Mouse (Mus musculus): ENCODE measurements around the gene Olfr961. TPM values are rescaled to one million over a fixed set of nuclear protein-coding genes. Genes with fewer than 3 reads are reported as not detected.

The Olfr961 gene
- total RNA-seq (2023), result not detected

DNA sequence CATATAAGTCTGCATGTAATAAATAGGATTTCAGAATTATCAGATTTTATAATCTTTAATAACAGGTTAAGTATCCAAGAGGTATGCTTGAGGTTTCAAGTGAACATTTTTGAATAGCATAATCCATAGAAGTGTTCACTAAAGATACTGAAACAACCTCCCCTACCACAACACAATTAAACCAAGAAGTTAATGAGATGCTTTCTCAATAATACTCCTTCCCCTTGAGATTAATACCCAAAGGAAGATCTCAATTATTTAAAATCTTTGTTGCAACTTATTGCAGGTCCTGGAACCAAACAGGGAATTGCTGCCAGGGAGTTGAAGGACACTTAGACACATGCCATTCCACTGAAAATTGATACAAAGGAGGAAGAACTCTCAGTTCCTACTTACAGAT lies at the start of gene Olfr961:
TSS of gene Olfr961 (plus strand) at position 301 of the 400 bp plus-strand sequence.

GRCm38 (mm10) chr9:39603999-39604453 lies 40.9 kb upstream of the Olfr961 start, which contains the start of gene AW551984:
Gene AW551984 (minus strand): TSS chr9:39604403.

DNA sequence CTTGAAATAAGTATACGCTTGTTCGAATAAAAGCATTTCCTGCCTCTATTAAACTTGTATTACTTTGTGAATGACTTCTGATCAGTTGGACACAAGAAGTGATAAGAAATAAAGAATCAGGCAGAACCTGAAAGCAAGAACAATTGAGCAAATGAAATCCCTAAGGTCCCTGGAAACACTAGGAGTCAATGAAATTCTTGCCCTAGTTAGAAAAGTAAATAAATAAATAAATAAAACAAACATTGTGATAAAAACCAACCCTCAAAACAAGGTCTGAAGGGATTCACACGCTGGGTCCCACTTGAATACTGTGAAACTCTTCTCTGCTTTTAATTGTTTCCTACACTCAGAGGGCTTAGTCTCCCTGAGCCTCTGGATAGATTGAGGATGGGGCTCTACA lies 34.5 kb upstream of the Olfr961 start, which contains the start of gene Olfr148:
TSS of gene Olfr148 (plus strand) at position 301 of the 400 bp plus-strand sequence.

DNA sequence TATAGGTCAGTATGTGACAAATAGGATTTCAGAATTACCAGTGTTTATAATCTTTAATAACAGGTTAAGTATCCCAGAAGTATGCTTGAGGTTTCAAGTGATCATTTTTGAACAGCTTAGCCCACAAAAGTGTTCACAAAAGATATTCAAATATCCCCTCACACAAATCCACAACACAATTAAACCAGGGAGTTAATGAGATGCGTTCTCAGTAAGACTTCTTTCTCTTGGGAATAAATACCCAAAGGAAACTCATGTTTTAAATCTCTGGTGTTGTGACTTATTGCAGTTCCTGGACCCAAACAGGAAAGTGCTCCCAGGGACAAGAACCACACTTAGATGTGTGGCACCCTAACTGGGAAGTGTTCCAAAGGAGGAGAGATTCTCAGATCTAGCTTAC lies 23.8 kb upstream of the Olfr961 start, which contains the start of gene Olfr960:
TSS of gene Olfr960 (plus strand) at position 301 of the 400 bp plus-strand sequence.

GRCm38 (mm10) chr9:39666905-39667304 lies 22.0 kb downstream of the Olfr961 start, which contains the start of gene Olfr963:
Gene Olfr963 (plus strand): TSS chr9:39667205.

Other genes with a start within 250 kb of the Olfr961 start
- not detected for gene Olfr952, start 217.9 kb upstream of the Olfr961 start, total RNA-seq (2023)
- not detected for gene Olfr954, start 188.4 kb upstream of the Olfr961 start, total RNA-seq (2023)
- gene Olfr955, start 173.1 kb upstream of the Olfr961 start, total RNA-seq (2023), result not detected
- not detected for gene Olfr44, start 151.1 kb upstream of the Olfr961 start, total RNA-seq (2023)
- not detected for gene Olfr957, start 129.3 kb upstream of the Olfr961 start, total RNA-seq (2023)
- not detected for gene Olfr958, start 91.0 kb upstream of the Olfr961 start, total RNA-seq (2023)
- not detected for gene Olfr959, start 69.5 kb upstream of the Olfr961 start, total RNA-seq (2023)
- gene AW551984, start 40.7 kb upstream of the Olfr961 start, total RNA-seq (2023), result under 1 TPM in 1 of 2 experiments, not detected in 1; 0.09 TPM
- not detected for gene Olfr148, start 34.4 kb upstream of the Olfr961 start, total RNA-seq (2023)
- not detected for gene Olfr960, start 23.7 kb upstream of the Olfr961 start, total RNA-seq (2023)
- gene Olfr963, start 22.1 kb downstream of the Olfr961 start, total RNA-seq (2023), result not detected
- not detected for gene Olfr149, start 62.0 kb downstream of the Olfr961 start, total RNA-seq (2023)
- not detected for gene Olfr965, start 66.3 kb downstream of the Olfr961 start, total RNA-seq (2023)
- not detected for gene Olfr150, start 85.9 kb downstream of the Olfr961 start, total RNA-seq (2023)
- not detected for gene Olfr967, start 101.2 kb downstream of the Olfr961 start, total RNA-seq (2023)
- not detected for gene Olfr968, start 138.2 kb downstream of the Olfr961 start, total RNA-seq (2023)
- not detected for gene Olfr969, start 145.9 kb downstream of the Olfr961 start, total RNA-seq (2023)
- gene Olfr970, start 163.8 kb downstream of the Olfr961 start, total RNA-seq (2023), result not detected
- gene Olfr971, start 191.8 kb downstream of the Olfr961 start, total RNA-seq (2023), result not detected
- gene Olfr972, start 221.3 kb downstream of the Olfr961 start, total RNA-seq (2023), result not detected

Measured in neutrophil, adult 83 days (primary cell).